Mouse (Mus musculus) cerebellum, adult 11-12 months (tissue): ENCODE results near the gene Spatc1l.

Experiments used
- DNase-seq: peaks from one replicate; pipeline ENCODE4 v3.0.0; 2022

Spatc1l gene

GRCm38 (mm10) chr10:76561972-76562371, at the start of gene Spatc1l:
TSS of gene Spatc1l (plus strand) at chr10:76562272.
- DNase-seq = no peak

GRCm38 (mm10) chr10:76512965-76513583, 49.0 kb upstream of the Spatc1l start:
- peak; percentile 23 for DNase-seq

- no peak for DNase-seq
These were observed 31.1 kb upstream of the Spatc1l start for GRCm38 (mm10) chr10:76530922-76531321.

GRCm38 (mm10) chr10:76531375-76531774, 30.7 kb upstream of the Spatc1l start, which contains the start of gene Lss:
TSS of gene Lss (plus strand) at chr10:76531588.
- DNase-seq = peak; percentile 99

- DNase-seq = no peak
These were observed 30.2 kb upstream of the Spatc1l start for GRCm38 (mm10) chr10:76531828-76532227.

- DNase-seq = no peak
These were observed 26.5 kb upstream of the Spatc1l start for GRCm38 (mm10) chr10:76535526-76535925.

GRCm38 (mm10) chr10:76537619-76538018, 24.5 kb upstream of the Spatc1l start:
- DNase-seq = no peak

GRCm38 (mm10) chr10:76541336-76542085, 20.6 kb upstream of the Spatc1l start:
- no peak for DNase-seq

GRCm38 (mm10) chr10:76542636-76543375, 19.3 kb upstream of the Spatc1l start:
- no peak for DNase-seq

- DNase-seq = no peak
These were observed 15.5 kb upstream of the Spatc1l start for GRCm38 (mm10) chr10:76546566-76546965.

GRCm38 (mm10) chr10:76548218-76548617, 13.9 kb upstream of the Spatc1l start:
- DNase-seq = no peak

- DNase-seq = no peak
These were observed 11.6 kb upstream of the Spatc1l start for GRCm38 (mm10) chr10:76550458-76550857.

- DNase-seq = no peak
These were observed 10.5 kb upstream of the Spatc1l start for GRCm38 (mm10) chr10:76551556-76551955.

- DNase-seq = no peak
These were observed 8.0 kb upstream of the Spatc1l start for GRCm38 (mm10) chr10:76554061-76554460.

GRCm38 (mm10) chr10:76569996-76570685, 8.1 kb downstream of the Spatc1l start:
- no peak for DNase-seq

GRCm38 (mm10) chr10:76571070-76571469, 9.0 kb downstream of the Spatc1l start:
- DNase-seq = no peak

GRCm38 (mm10) chr10:76572151-76572550, 10.1 kb downstream of the Spatc1l start:
- DNase-seq = no peak

- no peak for DNase-seq
These were observed 13.3 kb downstream of the Spatc1l start, which contains the start of gene Ftcd for GRCm38 (mm10) chr10:76575374-76575773. TSS of gene Ftcd (plus strand) at chr10:76575648.

- no peak for DNase-seq
These were observed 14.8 kb downstream of the Spatc1l start for GRCm38 (mm10) chr10:76576920-76577319.

- DNase-seq = no peak
These were observed 22.1 kb downstream of the Spatc1l start for GRCm38 (mm10) chr10:76584138-76584537.

- no peak for DNase-seq
These were observed 24.1 kb downstream of the Spatc1l start for GRCm38 (mm10) chr10:76586190-76586589.

- DNase-seq = no peak
These were observed 28.1 kb downstream of the Spatc1l start for GRCm38 (mm10) chr10:76590197-76590596.

- no peak for DNase-seq
These were observed 34.3 kb downstream of the Spatc1l start for GRCm38 (mm10) chr10:76596338-76596737.
